Mouse (Mus musculus) midbrain, postnatal 0 days (tissue): ENCODE measurements around the gene Iscu. TPM values are rescaled to one million over a fixed set of nuclear protein-coding genes. Genes with fewer than 3 reads are reported as not detected.
A peak's percentile ranks its signal among the peaks of the same experiment; 100 is the strongest.

Source experiments
- ATAC-seq: fragments of 200-750 bp; cut with Nextera tagmentation; 2 replicates; pipeline ENCODE4 v1.8.0; 2017; ENCODE audit warnings: moderate number of reproducible peaks, mild to moderate bottlenecking, moderate TSS enrichment, moderate library complexity; ENCODE audit not compliant: low FRiP score
- DNase-seq: peaks from one replicate; pipeline ENCODE4 v3.0.0-alpha.2; 2015; ENCODE audit warnings: low spot score
- H3K27ac ChIP-seq: fragments of 300-500 bp; sonication (generic); 2 replicates; pipeline ENCODE4 v1.5.1; 2014; ENCODE audit warnings: low read depth, mild to moderate bottlenecking, low read length, mixed read lengths
- H3K27me3 ChIP-seq: fragments of 300-500 bp; sonication (generic); 2 replicates; pipeline ENCODE4 v1.6.1; 2014; ENCODE audit warnings: low read length, control low read depth, mixed read lengths; ENCODE audit not compliant: insufficient read depth
- H3K36me3 ChIP-seq: fragments of 300-500 bp; sonication (generic); 2 replicates; pipeline ENCODE4 v1.6.1; 2014; ENCODE audit warnings: low read length, control low read depth, mixed read lengths; ENCODE audit not compliant: insufficient read depth
- H3K4me1 ChIP-seq: fragments of 300-500 bp; sonication (generic); 2 replicates; pipeline ENCODE4 v1.6.1; 2014; ENCODE audit warnings: mild to moderate bottlenecking, control low read depth, antibody characterized with exemption, low read length, mixed read lengths; ENCODE audit not compliant: insufficient read depth
- H3K4me2 ChIP-seq: fragments of 300-500 bp; sonication (generic); 2 replicates; pipeline ENCODE4 v1.6.1; 2014; ENCODE audit warnings: low read depth, mild to moderate bottlenecking, low read length, mixed read lengths; ENCODE audit not compliant: poor library complexity, severe bottlenecking
- H3K4me3 ChIP-seq: fragments of 300-500 bp; sonication (generic); 2 replicates; pipeline ENCODE4 v1.5.1; 2014; ENCODE audit warnings: low read depth, mild to moderate bottlenecking, low read length, moderate library complexity
- H3K9ac ChIP-seq: fragments of 300-500 bp; sonication (generic); replicated peaks from 2 replicates; pipeline ENCODE4 v1.6.1; 2014; ENCODE audit warnings: mild to moderate bottlenecking, low read length, moderate library complexity, mixed read lengths; ENCODE audit not compliant: poor library complexity, severe bottlenecking
- H3K9me3 ChIP-seq: fragments of 300-500 bp; sonication (generic); 2 replicates; pipeline ENCODE4 v1.6.1; 2016; ENCODE audit warnings: low read length, control low read depth
- CTCF ChIP-seq: IDR thresholded peaks from 2 replicates; pipeline ENCODE4 v1.5.1; 2016; ENCODE audit warnings: antibody characterized with exemption, mild to moderate bottlenecking
- WGBS: fragments of 180-500 bp; shearing (Covaris S2); extraction: QIAGEN DNeasy Blood & Tissue Kit; methylation state at CpG from one replicate; pipeline ENCODE4 v1.1.7; 2014; 5-methylcytosine and 5-hydroxymethylcytosine counted together
- polyA plus RNA-seq: library from polyadenylated mRNA; unstranded; fragments of >200 nt; fragmentation: Nextera tagmentation; extraction: Ambion mirVana; gene quantifications from 2 replicates; pipeline ENCODE4 v1.2.1, GENCODE M21; 2015
- total RNA-seq: library from RNA; depleted of rRNA; stranded (reverse); fragments of >200 nt; gene quantifications from 2 replicates; pipeline ENCODE4 v1.2.3, GENCODE M21; 2014

Gene Iscu
- total and polyA plus RNA-seq, 2 experiments from 2014 or later, result 65.8 to 96.9 TPM

GRCm38 (mm10) chr5:113735023-113735344 is 37.6 kb upstream of the Iscu start:
- H3K27me3 ChIP-seq, result no peaks in the 10 kb centered on the region
- H3K9me3 ChIP-seq, result no peaks in the 10 kb centered on the region
- no peak for DNase-seq
- 28% methylated on average over 7 of the region's 7 CpGs for WGBS
- no peak for TF ChIP-seq CTCF
- H3K4me3 ChIP-seq, result peak overlapping the region; percentile 51
- H3K27ac ChIP-seq, result peak overlapping the region; percentile 97
- ATAC-seq, result peak; percentile 13; the same call in 1 of the 2 replicates
- H3K4me2 ChIP-seq, result peak overlapping the region; percentile 84
- peaks cover 21% of the 10 kb centered on the region for H3K36me3 ChIP-seq
- H3K9ac ChIP-seq, result peak overlapping the region; percentile 61
- H3K4me1 ChIP-seq, result peaks cover 19% of the 10 kb centered on the region

GRCm38 (mm10) chr5:113735345-113736112 is 37.0 kb upstream of the Iscu start, which contains the start of gene Ficd:
Ficd (plus strand) TSS chr5:113735803.
- Histone ChIP-seq H3K4me1 (peaks cover 14% of the 10 kb centered on the region), H3K27me3 (no peaks in the 10 kb centered on the region), H3K4me2 (peak within 1 kb of the TSS; percentile 84), H3K9me3 (no peaks in the 10 kb centered on the region), H3K9ac (peak within 1 kb of the TSS; percentile 61), H3K4me3 (peak within 1 kb of the TSS; percentile 51), H3K36me3 (peaks cover 24% of the 10 kb centered on the region), H3K27ac (peak within 1 kb of the TSS; percentile 97)
- TF ChIP-seq CTCF, result no peak
- ATAC-seq (peak; percentile 92), DNase-seq (peak; percentile 100)
- under 1% methylated on average over 71 of the region's 71 CpGs for WGBS

- WGBS, result 5% methylated on average over 10 of the region's 10 CpGs
- Histone ChIP-seq H3K4me1 (peaks cover 8% of the 10 kb centered on the region), H3K4me3 (peak overlapping the region; percentile 51), H3K36me3 (peaks cover 28% of the 10 kb centered on the region), H3K27me3 (no peaks in the 10 kb centered on the region), H3K4me2 (peak overlapping the region; percentile 84), H3K27ac (peak overlapping the region; percentile 97), H3K9ac (peak overlapping the region; percentile 61), H3K9me3 (no peaks in the 10 kb centered on the region)
- ATAC-seq, result peak; percentile 35
- DNase-seq, result no peak
- TF ChIP-seq CTCF, result no peak
These were observed 36.4 kb upstream of the Iscu start for GRCm38 (mm10) chr5:113736113-113736502.

GRCm38 (mm10) chr5:113736522-113737164 is 35.9 kb upstream of the Iscu start:
- WGBS, result 34% methylated on average over 15 of the region's 15 CpGs
- H3K4me2 ChIP-seq, result peak overlapping the region; percentile 84
- TF ChIP-seq CTCF, result peak; percentile 43
- H3K4me1 ChIP-seq, result peaks cover 7% of the 10 kb centered on the region; the same call in 1 of the 2 replicates
- DNase-seq, result no peak
- H3K27me3 ChIP-seq, result no peaks in the 10 kb centered on the region
- H3K9ac ChIP-seq, result peak overlapping the region; percentile 61
- peaks cover 30% of the 10 kb centered on the region for H3K36me3 ChIP-seq
- peak overlapping the region; percentile 97 for H3K27ac ChIP-seq
- no peak for ATAC-seq
- no peaks in the 10 kb centered on the region for H3K9me3 ChIP-seq
- H3K4me3 ChIP-seq, result peak overlapping the region; percentile 51

- no peaks in the 10 kb centered on the region for H3K27me3 ChIP-seq
- no peak overlapping the region for H3K27ac ChIP-seq
- H3K4me2 ChIP-seq, result no peak overlapping the region
- DNase-seq (no peak), ATAC-seq (no peak)
- TF ChIP-seq CTCF, result no peak
- no peak overlapping the region for H3K4me3 ChIP-seq
- 0 out of 2 replicates have a peak overlapping the region, but pooled peaks have one; percentile 4 for H3K9ac ChIP-seq
- peaks cover 7% of the 10 kb centered on the region; the same call in 1 of the 2 replicates for H3K4me1 ChIP-seq
- H3K36me3 ChIP-seq, result peaks cover 40% of the 10 kb centered on the region
- H3K9me3 ChIP-seq, result no peaks in the 10 kb centered on the region
- 93% methylated on average over 11 of the region's 11 CpGs for WGBS
These were observed 34.8 kb upstream of the Iscu start for GRCm38 (mm10) chr5:113737607-113738237.
